Mouse (Mus musculus) brown adipose tissue, adult 24 weeks (tissue): ENCODE measurements around the gene Jmjd1c. TPM values are rescaled to one million over a fixed set of nuclear protein-coding genes. Genes with fewer than 3 reads are reported as not detected.

Experiments used
- H3K27ac ChIP-seq: fragments of 200-500 bp; replicated peaks from 2 replicates; pipeline ENCODE4 v1.5.1; 2012; ENCODE audit warnings: low read depth, mild to moderate bottlenecking, low read length
- H3K4me1 ChIP-seq: fragments of 200-500 bp; 2 replicates; pipeline ENCODE4 v1.6.1; 2012; ENCODE audit warnings: low read length, mixed read lengths; ENCODE audit not compliant: control insufficient read depth, insufficient read depth, insufficient read length
- H3K4me3 ChIP-seq: fragments of 200-500 bp; 2 replicates; pipeline ENCODE4 v1.5.1; 2012; ENCODE audit warnings: low read depth, mild to moderate bottlenecking, low read length, moderate library complexity; ENCODE audit not compliant: insufficient read depth
- polyA plus RNA-seq: library from polyadenylated mRNA; stranded (reverse); fragments of >200 nt; gene quantifications from 2 replicates; pipeline ENCODE4 v1.2.4, GENCODE M21; 2012; ENCODE audit not compliant: missing spikeins, insufficient read depth, insufficient read length

The Jmjd1c gene
- 8.4 and 12.7 TPM in 2 replicates for polyA plus RNA-seq

DNA sequence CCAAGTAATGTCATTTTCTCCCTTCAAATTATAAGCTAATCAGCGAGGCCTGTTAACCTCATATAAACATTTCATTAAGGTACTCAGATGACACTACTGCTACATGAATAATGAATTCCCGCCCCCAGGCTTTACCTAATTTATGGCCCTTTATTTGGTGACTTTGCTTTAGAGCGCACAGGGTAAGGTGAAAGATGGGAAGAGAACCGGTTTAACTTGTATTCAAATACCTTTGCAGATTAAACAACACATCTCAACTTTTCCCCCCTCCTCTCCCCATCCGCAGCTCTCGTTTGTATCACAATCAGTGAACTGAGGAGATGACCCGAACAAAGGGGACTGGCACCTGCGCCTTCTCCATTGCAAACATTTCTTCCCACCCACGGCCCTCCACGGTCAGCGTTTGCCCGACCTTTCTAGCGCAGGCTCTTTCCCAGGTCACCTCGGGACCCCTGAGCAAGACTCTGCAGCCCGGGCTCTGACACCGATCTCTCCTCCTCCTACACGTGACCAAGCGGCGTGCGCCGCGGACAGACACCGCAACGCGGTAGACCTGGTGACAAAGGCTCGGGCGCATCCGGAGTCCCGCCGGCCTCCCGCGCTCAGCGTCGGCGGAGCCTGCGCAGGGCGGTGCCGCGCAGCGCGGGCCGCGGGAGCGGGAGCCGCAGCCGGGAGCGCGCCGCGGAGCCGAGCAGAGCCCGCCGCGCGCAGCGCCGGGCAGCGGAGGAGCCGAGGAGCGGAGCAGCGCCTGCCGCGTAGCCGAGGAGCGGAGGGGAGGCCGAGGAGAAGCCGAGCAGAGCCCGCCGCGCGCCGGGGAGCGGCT lies at the start of gene Jmjd1c:
Gene Jmjd1c (plus strand): TSS at position 328 of the 823 bp plus-strand sequence.
- peak within 1 kb of the TSS; percentile 96 for H3K27ac ChIP-seq
- peaks cover 22% of the 10 kb centered on the region for H3K4me1 ChIP-seq

GRCm38 (mm10) chr10:67047712-67048645 lies 47.9 kb upstream of the Jmjd1c start:
- Histone ChIP-seq H3K4me1 (peaks cover 56% of the 10 kb centered on the region), H3K27ac (peak overlapping the region; percentile 45; the same call in 1 of the 2 replicates), H3K4me3 (no peak overlapping the region)

More for the DNA sequence above, at the start of gene Jmjd1c:
- H3K4me3 ChIP-seq: peak within 1 kb of the TSS; percentile 100

DNA sequence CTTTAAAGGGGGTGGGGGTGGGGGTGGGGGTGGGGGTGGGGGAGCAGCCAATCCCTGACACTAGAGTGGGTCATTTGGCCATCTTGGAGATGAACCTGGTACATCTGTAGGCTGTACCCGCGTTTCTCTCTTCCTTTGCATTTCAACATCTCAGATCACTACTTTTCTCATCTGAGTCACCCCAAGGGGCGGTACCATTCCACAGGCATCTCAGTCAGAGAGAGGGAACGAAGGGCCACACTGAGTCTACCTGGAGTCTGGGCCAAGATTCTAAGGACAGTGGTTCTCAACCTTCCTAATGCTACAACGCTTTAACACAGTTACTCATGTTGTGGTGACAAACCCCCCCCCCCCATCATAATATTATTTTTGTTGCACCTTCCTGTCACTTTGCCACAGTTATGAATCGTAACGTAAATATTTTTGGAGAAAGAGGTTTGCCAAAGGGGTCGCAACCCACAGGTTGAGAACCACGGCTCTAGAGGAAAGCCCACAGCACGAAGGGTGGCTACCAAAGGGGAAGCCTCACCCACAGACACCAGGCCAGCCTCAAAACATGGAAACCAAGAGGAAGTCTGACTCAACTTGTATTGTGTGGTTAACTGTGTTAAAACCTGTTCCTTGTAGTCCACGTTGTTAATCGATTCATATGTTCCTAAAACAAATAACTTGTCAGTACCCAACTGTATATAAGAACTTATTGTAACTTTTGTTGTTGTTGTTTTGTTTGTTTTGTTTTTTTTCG lies 46.9 kb upstream of the Jmjd1c start:
- no peak overlapping the region for H3K27ac ChIP-seq
- H3K4me1 ChIP-seq: peaks cover 52% of the 10 kb centered on the region

DNA sequence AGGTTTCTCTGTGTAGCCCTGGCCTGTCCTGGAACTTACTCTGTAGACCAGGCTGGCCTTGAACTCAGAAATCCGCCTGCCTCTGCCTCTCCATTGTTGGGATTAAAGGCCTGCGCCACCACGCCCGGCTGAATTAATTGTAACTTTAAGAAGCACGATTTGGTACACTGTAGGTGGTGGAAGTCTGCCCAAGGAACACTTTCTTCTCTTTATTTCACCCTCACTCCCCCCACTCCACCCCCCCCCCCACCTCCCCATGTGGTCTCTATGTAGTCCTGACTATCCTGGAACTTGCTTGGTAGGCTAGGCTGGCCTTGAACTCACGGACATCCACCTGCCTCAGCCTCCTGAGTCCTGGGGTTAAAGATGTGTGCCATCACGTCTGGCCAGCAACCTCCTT lies 46.3 kb upstream of the Jmjd1c start:
- H3K4me1 ChIP-seq: peaks cover 48% of the 10 kb centered on the region
- no peak overlapping the region for H3K27ac ChIP-seq
- no peak overlapping the region for H3K4me3 ChIP-seq

More for the DNA sequence above, 46.9 kb upstream of the Jmjd1c start:
- H3K4me3 ChIP-seq: no peak overlapping the region

DNA sequence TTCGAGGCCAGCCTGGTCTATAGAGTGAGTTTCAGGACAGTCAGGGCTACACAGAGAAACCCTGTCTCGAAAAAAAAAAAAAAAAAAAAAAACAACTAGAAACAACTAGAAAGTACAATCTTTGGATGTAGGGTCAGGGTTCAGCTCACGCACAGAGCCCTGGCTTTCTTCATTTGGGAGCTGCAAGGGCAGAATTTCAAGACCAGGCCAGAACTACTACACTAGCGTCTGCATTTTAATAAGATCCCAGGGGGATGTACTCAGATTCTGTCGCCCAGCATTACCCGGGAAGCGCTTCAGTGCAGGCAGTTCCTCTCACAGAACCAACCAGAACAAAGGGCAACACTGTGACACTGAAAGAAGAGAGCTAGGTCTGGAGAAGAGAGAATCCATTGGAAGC lies 45.2 kb upstream of the Jmjd1c start:
- H3K27ac ChIP-seq: peak overlapping the region; percentile 83
- H3K4me1 ChIP-seq: peaks cover 47% of the 10 kb centered on the region
- no peak overlapping the region for H3K4me3 ChIP-seq

DNA sequence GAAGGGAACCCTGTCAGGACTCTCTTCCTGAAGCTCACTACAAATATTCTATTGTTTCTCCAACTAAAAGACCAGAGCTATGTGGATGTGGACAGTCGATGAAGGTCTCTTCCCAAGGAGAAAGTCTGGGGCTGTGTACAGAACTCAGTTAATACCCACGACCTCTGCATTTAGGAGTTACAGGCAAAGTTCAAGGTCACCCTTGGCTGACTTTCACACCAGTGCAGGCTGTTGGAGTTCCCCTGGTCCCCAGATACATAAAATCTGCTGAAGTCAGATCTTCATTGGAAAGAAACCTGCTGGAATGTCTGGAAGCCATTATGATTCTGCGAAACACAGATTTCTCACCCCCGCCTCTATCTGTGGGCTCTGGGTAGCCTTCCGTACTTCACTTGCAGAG lies 44.5 kb upstream of the Jmjd1c start:
- Histone ChIP-seq H3K4me1 (peaks cover 50% of the 10 kb centered on the region), H3K27ac (peak overlapping the region; percentile 83), H3K4me3 (no peak overlapping the region)

DNA sequence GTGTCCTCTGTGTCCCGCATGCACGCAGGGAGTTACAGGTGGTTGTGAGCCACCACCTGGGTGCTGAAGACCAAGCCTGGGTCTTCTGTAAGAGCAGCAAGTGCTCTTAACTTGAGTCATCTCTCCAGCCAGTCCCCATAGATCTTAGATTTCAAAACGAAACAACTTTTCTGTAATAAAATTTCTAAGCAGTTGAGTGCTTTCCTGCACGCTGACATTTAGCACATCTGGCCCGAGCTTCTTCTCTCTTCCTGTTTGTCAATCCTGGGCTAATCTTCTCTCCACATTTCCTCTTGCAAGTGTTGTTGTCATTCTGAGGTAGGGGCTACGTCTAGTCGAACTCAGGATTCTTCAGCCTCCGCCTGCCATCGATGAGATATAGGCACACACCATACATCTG lies 43.5 kb upstream of the Jmjd1c start:
- H3K4me1 ChIP-seq: peaks cover 52% of the 10 kb centered on the region

DNA sequence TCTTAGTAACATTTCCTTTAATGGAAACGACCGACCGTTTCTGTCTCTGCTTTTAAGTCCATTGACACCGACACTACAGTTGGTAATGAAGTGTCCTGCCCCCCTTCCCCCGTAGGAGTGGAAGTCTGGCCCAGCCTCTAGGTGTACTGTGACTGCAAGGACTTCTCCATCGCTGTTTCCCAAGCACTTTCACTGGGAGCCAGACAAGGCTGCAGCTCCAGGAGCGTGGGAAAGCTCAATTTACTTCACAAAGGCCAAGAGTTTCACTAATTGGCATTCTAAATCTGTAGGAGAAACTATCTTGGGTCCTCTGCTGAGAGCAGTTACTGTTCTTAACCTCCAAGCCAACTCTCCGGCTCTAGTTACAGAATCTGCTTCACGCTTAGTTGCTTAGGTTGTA lies 42.5 kb upstream of the Jmjd1c start:
- Histone ChIP-seq H3K4me3 (no peak overlapping the region), H3K4me1 (peaks cover 53% of the 10 kb centered on the region), H3K27ac (peak overlapping the region; percentile 84)

More for the DNA sequence above, 43.5 kb upstream of the Jmjd1c start:
- Histone ChIP-seq H3K27ac (peak overlapping the region; percentile 85), H3K4me3 (no peak overlapping the region)

DNA sequence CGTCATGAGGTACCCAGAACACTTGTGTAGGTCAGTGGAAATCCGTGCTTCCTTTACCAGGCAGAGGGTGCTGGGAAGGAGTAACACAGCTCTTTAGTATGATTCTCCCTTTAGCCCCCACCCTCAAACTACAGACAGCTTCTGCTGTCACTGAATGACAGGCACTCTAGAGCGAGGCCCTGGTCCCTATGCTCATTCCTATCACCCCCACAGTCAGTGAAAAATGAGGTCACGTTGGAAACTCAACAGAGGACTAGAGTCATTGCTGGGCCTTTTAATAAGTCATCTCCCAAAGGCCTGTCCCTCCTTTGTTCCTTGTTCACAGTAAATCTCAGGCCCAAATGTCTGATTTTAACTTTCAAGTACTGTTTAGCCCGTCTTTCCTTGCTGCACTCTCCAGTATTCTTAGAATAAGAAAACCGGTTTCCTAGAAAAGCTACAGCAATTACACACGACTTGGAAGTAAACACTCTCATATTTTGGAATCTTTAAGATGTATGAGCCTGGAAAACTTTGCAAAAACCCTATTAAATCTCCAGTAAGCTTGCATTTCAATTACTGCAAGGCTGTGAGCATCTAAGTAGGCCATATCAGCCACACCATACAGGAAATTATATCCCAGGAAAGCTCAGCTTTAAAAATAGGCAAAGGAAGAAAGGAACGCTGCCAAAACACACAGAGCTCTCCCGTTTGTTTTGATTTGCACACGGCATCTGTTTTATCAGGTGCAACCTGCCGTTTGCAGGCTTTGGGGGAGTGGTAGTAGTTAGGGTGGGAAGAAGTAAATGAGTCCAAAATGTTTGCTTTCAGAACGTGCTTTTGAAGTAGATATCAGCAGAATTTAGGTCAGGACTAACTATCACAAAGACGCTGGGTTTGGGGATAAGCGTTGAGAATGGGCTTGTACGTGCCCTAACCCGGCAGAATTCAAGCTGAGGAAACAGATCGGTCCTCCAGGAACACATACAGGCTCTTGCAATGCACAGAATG lies 39.8 kb upstream of the Jmjd1c start:
- H3K27ac ChIP-seq: peak overlapping the region; percentile 75
- peak overlapping the region; percentile 10; the same call in 1 of the 2 replicates for H3K4me3 ChIP-seq
- H3K4me1 ChIP-seq: peaks cover 49% of the 10 kb centered on the region

DNA sequence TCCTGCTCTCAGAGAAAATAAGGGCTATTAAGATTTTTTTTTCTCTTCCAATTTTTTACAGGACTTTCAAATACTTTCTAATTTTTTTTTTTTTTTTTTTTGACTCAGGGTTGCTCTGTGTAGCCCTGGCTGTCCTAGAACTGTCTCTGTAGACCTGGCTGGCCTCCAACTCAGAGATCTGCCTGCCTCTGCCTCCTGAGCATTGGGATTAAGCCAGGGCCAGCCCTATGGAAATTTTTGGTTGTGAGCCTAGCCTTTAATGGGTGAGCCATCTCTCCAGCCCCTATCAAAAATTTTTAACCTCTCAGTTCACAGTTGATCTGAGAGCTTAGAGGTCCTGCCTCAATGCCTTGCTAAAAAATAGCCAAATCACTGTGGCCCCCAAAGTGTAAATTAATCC lies 38.7 kb upstream of the Jmjd1c start:
- H3K27ac ChIP-seq: no peak overlapping the region
- H3K4me3 ChIP-seq: no peak overlapping the region
- peaks cover 49% of the 10 kb centered on the region for H3K4me1 ChIP-seq

GRCm38 (mm10) chr10:67057696-67058095 lies 38.2 kb upstream of the Jmjd1c start:
- H3K4me3 ChIP-seq: no peak overlapping the region
- H3K27ac ChIP-seq: peak overlapping the region; percentile 57
- peaks cover 47% of the 10 kb centered on the region for H3K4me1 ChIP-seq

DNA sequence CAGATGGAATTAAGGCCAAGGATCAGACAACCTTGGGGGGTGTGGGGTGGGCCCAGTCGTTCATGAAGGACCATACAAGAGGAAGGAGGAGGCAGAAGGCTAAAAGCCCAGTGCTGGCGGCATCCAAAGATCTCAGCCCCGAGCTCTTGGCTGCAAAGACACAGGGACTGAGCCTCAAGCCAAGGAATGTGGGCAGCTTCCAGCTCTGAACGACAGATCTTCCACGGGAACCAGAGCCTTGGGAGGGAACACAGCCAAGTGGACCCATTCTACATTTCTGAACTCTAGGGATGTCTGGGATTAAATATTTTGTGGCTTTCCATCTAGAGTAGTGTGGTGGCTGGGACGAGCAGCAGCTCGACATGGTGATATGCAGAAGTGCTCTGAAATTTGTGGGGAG lies 37.6 kb upstream of the Jmjd1c start:
- peaks cover 44% of the 10 kb centered on the region for H3K4me1 ChIP-seq
- H3K27ac ChIP-seq: peak overlapping the region; percentile 39
- no peak overlapping the region for H3K4me3 ChIP-seq

GRCm38 (mm10) chr10:67058702-67059101 lies 37.2 kb upstream of the Jmjd1c start:
- no peak overlapping the region for H3K4me3 ChIP-seq
- H3K27ac ChIP-seq: peak overlapping the region; percentile 39
- H3K4me1 ChIP-seq: peaks cover 41% of the 10 kb centered on the region
